Mouse (Mus musculus): Measurements from ENCODE around the gene Pcdh18.

GRCm38 (mm10) chr3:49738531-49738930 is 18.6 kb downstream of the Pcdh18 start:
- no peak for TF ChIP-seq CTCF (IDR thresholded peaks at IDR 0.05; ENCODE audit: low read depth, low read length)
- no peak for TF ChIP-seq TAL1 (conservative IDR thresholded peaks at IDR 0.05; ENCODE audit: low read depth, low read length)
- TF ChIP-seq GATA1 (IDR thresholded peaks at IDR 0.05; ENCODE audit: borderline replicate concordance, low read length) = no peak
